Mouse (Mus musculus) CH12.LX (cell line): ENCODE measurements around the gene Tradd. TPM values are rescaled to one million over a fixed set of nuclear protein-coding genes. Genes with fewer than 3 reads are reported as not detected.
A peak's percentile ranks its signal among the peaks of the same experiment; 100 is the strongest.

Experiments
- DNase-seq: peaks from one replicate; pipeline ENCODE4 v3.0.0-alpha.2; 2013; ENCODE audit errors: extremely low read depth
- H3K27ac ChIP-seq: 2 replicates; pipeline ENCODE4 v1.5.1; 2012; ENCODE audit warnings: low read depth, mild to moderate bottlenecking, control low read depth, moderate library complexity; ENCODE audit not compliant: insufficient read depth
- H3K27me3 ChIP-seq: replicated peaks from 2 replicates; pipeline ENCODE3; 2012; ENCODE audit warnings: inconsistent platforms
- H3K36me3 ChIP-seq, 2 experiments: replicated peaks in 1 of 2; 2 replicates each; pipeline versions ENCODE3 to v1.6.1; 2012; ENCODE audit warnings: inconsistent platforms in 1 of 2, low read length in 1 of 2, mild to moderate bottlenecking in 1 of 2, mixed read lengths in 1 of 2, moderate library complexity in 1 of 2; ENCODE audit not compliant: control insufficient read depth in 1 of 2, insufficient read depth in 1 of 2
- H3K4me1 ChIP-seq, 2 experiments: 2 replicates each; pipeline ENCODE4 v1.6.1; 2012; ENCODE audit warnings: inconsistent platforms in 1 of 2, moderate library complexity in 1 of 2; ENCODE audit not compliant: insufficient read depth in 2 of 2, control insufficient read depth in 1 of 2
- H3K4me2 ChIP-seq: 2 replicates; pipeline ENCODE4 v1.6.1; 2012; ENCODE audit warnings: low read depth, mild to moderate bottlenecking, control low read depth; ENCODE audit not compliant: poor library complexity, insufficient read depth, severe bottlenecking
- H3K4me3 ChIP-seq, 3 experiments: fragments of 150-350 bp in 1 of 3; sonication (generic) in 1 of 3; replicated peaks in 1 of 3; 2 replicates each; pipeline versions ENCODE3 to v1.5.1; 2011 to 2012; ENCODE audit warnings: low read depth in 2 of 3, low read length in 2 of 3, mild to moderate bottlenecking in 2 of 3, moderate library complexity in 2 of 3, control low read depth in 1 of 3, improper control_type of control experiment in 1 of 3, inconsistent platforms in 1 of 3, mixed read lengths in 1 of 3; ENCODE audit not compliant: poor library complexity in 1 of 3
- H3K79me2 ChIP-seq: replicated peaks from 2 replicates; pipeline ENCODE4 v1.6.1; 2012; ENCODE audit warnings: mild to moderate bottlenecking, moderate library complexity; ENCODE audit not compliant: control insufficient read depth, poor library complexity, insufficient read depth, severe bottlenecking; ENCODE audit errors: extremely low read depth
- H3K9ac ChIP-seq: 2 replicates; pipeline ENCODE4 v1.6.1; 2012; ENCODE audit warnings: low read depth, mild to moderate bottlenecking, control low read depth, moderate library complexity; ENCODE audit not compliant: insufficient read depth
- H3K9me3 ChIP-seq: replicated peaks from 2 replicates; pipeline ENCODE3; 2012; ENCODE audit warnings: low read length, inconsistent platforms, mixed read lengths
- CHD2 ChIP-seq: IDR thresholded peaks from 2 replicates; pipeline ENCODE4 v1.6.1; 2011; ENCODE audit warnings: low read length, improper control_type of control experiment
- ELF1 ChIP-seq: IDR thresholded peaks from 2 replicates; pipeline ENCODE4 v1.6.1; 2014; ENCODE audit warnings: low read depth, mild to moderate bottlenecking, inconsistent platforms, low read length, improper control_type of control experiment
- EP300 ChIP-seq: IDR thresholded peaks from 2 replicates; pipeline ENCODE4 v1.6.1; 2011; ENCODE audit warnings: low read length, improper control_type of control experiment
- IRF4 ChIP-seq: IDR thresholded peaks from 2 replicates; pipeline ENCODE4 v1.6.1; 2014; ENCODE audit warnings: low read depth, mild to moderate bottlenecking, inconsistent platforms, low read length, improper control_type of control experiment
- MAX ChIP-seq: IDR thresholded peaks from 2 replicates; pipeline ENCODE4 v1.6.1; 2011; ENCODE audit warnings: low read length, improper control_type of control experiment
- MAZ ChIP-seq: IDR thresholded peaks from 2 replicates; pipeline ENCODE4 v1.6.1; 2012; ENCODE audit warnings: low read depth, mild to moderate bottlenecking, inconsistent platforms, low read length, improper control_type of control experiment, moderate library complexity
- MYC ChIP-seq: IDR thresholded peaks from 2 replicates; pipeline ENCODE4 v1.6.1; 2011; ENCODE audit warnings: low read depth, mild to moderate bottlenecking, improper control_type of control experiment, low read length
- PAX5 ChIP-seq: IDR thresholded peaks from 2 replicates; pipeline ENCODE4 v1.6.1; 2012; ENCODE audit warnings: low read length, inconsistent platforms, mixed read lengths
- POLR2A ChIP-seq: IDR thresholded peaks from 2 replicates; pipeline ENCODE4 v1.6.1; 2011; ENCODE audit warnings: low read depth, mild to moderate bottlenecking, improper control_type of control experiment, low read length
- RAD21 ChIP-seq: IDR thresholded peaks from 2 replicates; pipeline ENCODE4 v1.6.1; 2011; ENCODE audit warnings: low read depth, mild to moderate bottlenecking, low read length, improper control_type of control experiment, moderate library complexity
- TBP ChIP-seq: conservative IDR thresholded peaks from 2 replicates; pipeline ENCODE4 v1.6.1; 2011; ENCODE audit warnings: low read depth, low read length, improper control_type of control experiment
- UBTF ChIP-seq: IDR thresholded peaks from 2 replicates; pipeline ENCODE4 v1.6.1; 2012; ENCODE audit warnings: low read depth, mild to moderate bottlenecking, inconsistent platforms, low read length, improper control_type of control experiment, moderate library complexity
- dilution Hi-C: fragments of 300-500 bp; cut with MboI; formaldehyde crosslinking; loops from 2 replicates; pipeline ENCODE4 v1.14.3; 2020; ENCODE audit warnings: low sequenced_read_pairs; ENCODE audit not compliant: extremely low pct_unique_long_range_greater_than_20kb, extremely low pct_ligation_motif_present
- in situ Hi-C: fragments of 300-500 bp; cut with MboI; formaldehyde crosslinking; loops from 3 replicates; pipeline ENCODE4 v1.14.3; 2019; ENCODE audit warnings: low sequenced_read_pairs, low pct_ligation_motif_present, low pct_unique_long_range_greater_than_20kb, mixed read lengths
- polyA plus RNA-seq: library from polyadenylated mRNA; unstranded; fragments of >175 nt; gene quantifications from 2 replicates; pipeline ENCODE4 v1.2.1, GENCODE M21; 2012; ENCODE audit warnings: low read depth; ENCODE audit not compliant: insufficient read length
- total RNA-seq, 2 experiments: library from RNA; depleted of rRNA; stranded (reverse); fragments of 300-350 nt in 1 of 2; fragments of >200 nt in 1 of 2; gene quantifications; 2 replicates each; pipeline ENCODE4 v1.2.3; 2012 to 2014

Gene Tradd
- total and polyA plus RNA-seq, 3 experiments = 18.6 to 30.8 (median 20.4) TPM

DNA sequence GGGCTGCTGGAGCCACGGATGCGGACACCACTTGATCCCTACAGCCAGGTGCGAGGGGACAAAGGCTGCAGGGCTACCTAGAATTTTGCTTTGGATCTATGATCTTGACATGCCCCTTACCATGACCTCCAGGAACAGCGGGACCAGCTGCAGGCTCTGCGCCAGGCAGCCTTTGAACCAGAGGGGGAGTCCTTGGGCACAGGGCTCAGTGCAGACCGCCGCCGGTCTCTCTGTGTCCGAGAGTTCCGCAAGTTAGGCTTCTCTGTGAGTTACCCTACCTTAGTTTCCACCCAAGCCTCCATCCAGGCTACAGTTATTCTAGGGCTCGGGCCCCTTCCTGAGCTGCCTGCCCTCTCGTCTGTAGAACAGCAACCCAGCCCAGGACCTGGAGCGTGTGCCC, 43.3 kb upstream of the Tradd start:
- Histone ChIP-seq H3K4me3 (no peak overlapping the region), H3K4me1 (peaks cover 3 to 38% of the 10 kb centered on the region in 2 experiments), H3K27me3 (no peaks in the 10 kb centered on the region), H3K27ac (no peak overlapping the region), H3K36me3 (peaks cover 88 to 97% of the 10 kb centered on the region in 2 experiments), H3K79me2 (no peaks in the 10 kb centered on the region), H3K9me3 (peaks cover 2% of the 10 kb centered on the region), H3K9ac (no peak overlapping the region), H3K4me2 (no peak overlapping the region)
- in situ Hi-C loops (no loop called here), dilution Hi-C loops (no loop called here)
- no peak for DNase-seq
- no peak for TF ChIP-seq ELF1
- no peak for TF ChIP-seq MAZ
- TF ChIP-seq MAX = no peak
- no peak for TF ChIP-seq CHD2
- no peak for TF ChIP-seq UBTF
- no peak for TF ChIP-seq RAD21
- TF ChIP-seq PAX5 = no peak
- no peak for TF ChIP-seq TBP
- TF ChIP-seq IRF4 = no peak

GRCm38 (mm10) chr8:105306146-105306691, 41.8 kb upstream of the Tradd start:
- TF ChIP-seq EP300 (no peak), POLR2A (no peak)
- Histone ChIP-seq H3K4me2 (no peak overlapping the region), H3K36me3 (peaks cover 87 to 95% of the 10 kb centered on the region in 2 experiments), H3K27ac (no peak overlapping the region), H3K9me3 (peaks cover 1% of the 10 kb centered on the region), H3K4me1 (peaks cover 3 to 48% of the 10 kb centered on the region in 2 experiments), H3K4me3 (no peak overlapping the region), H3K79me2 (no peaks in the 10 kb centered on the region), H3K27me3 (no peaks in the 10 kb centered on the region), H3K9ac (no peak overlapping the region)
- dilution Hi-C loops (no loop called here), in situ Hi-C loops (no loop called here)
- no peak for DNase-seq

DNA sequence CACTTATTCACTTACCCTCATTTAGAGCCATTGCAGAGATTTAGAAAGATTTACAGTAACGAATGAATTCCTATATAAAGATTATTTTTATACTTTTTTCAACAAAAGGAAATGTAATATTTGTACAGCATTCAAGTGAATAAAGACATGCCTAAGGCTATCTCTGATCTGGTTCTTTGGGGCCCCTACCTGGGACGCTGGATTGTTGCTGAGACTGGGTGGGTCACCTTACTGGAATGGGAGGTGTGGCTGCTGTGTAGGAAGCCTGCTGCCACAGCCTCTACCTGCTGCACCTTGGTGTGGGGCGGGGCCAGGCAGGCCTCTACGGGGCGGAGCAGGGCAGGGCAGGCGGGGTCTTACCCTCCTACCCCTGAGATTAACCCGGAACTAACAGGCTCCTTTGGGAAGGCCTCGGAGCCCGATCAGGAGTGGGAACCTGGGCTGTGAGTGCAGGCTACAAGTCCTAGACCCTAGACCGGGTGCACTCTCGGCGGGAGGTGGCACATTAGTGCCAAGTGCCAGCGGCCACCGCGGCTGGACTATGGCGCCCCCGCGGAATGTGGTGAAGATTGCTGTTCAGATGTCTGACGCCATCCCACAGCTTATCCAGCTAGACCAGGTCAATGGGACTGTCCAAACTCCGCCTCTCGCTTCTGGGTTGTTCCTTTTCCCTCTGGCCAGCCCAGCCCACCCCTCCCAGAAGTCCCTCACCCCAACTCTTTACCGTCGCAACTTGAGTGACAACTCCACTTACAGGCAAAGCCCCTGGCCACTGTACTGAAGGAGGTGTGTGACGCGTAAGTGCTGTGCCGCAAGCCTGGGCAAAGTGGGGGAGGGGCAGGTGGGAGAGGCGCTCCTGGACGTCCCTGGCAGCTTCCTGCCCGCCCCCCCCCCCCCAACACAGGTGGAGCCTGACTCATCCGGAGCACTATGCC, 41.1 kb upstream of the Tradd start, which contains the start of gene Elmo3:
TSS of gene Elmo3 (plus strand) at position 391 of the 935 bp plus-strand sequence.
- no peaks in the 10 kb centered on the region for H3K27me3 ChIP-seq
- H3K4me1 ChIP-seq = peaks cover 4 to 54% of the 10 kb centered on the region in 2 experiments
- H3K4me3 ChIP-seq = peak within 1 kb of the TSS in 1 of 3 experiments; percentile 18
- dilution Hi-C loops (no loop called here), in situ Hi-C loops (no loop called here)
- H3K27ac ChIP-seq = peak within 1 kb of the TSS; percentile 61; the same call in 1 of the 2 replicates
- TF ChIP-seq POLR2A = peak; percentile 27; the same call in 1 of the 2 replicates
- TF ChIP-seq MYC = no peak
- H3K36me3 ChIP-seq = peaks cover 89 to 97% of the 10 kb centered on the region in 2 experiments
- H3K9ac ChIP-seq = no peak within 1 kb of the TSS
- H3K4me2 ChIP-seq = no peak within 1 kb of the TSS
- no peaks in the 10 kb centered on the region for H3K9me3 ChIP-seq
- H3K79me2 ChIP-seq = peaks cover 1% of the 10 kb centered on the region; the same call in 1 of the 2 replicates
- no peak for DNase-seq
